Mouse (Mus musculus) adrenal gland, adult 2 months (tissue): ENCODE data around the gene Olfr374. TPM values are rescaled to one million over a fixed set of nuclear protein-coding genes. Genes with fewer than 3 reads are reported as not detected.
"Not testable (repeated sequence)": the region's sequence is repeated elsewhere in the genome, so short reads cannot be mapped to it uniquely, and the experiment has no call there.

Experiments used
- DNase-seq: peaks from one replicate; pipeline ENCODE4 v3.0.0; 2021
- long read RNA-seq: library from polyadenylated mRNA; stranded (forward); transcript quantifications from one replicate; pipeline ENCODE4 v2.0.0, GENCODE M21; 2021
- polyA plus RNA-seq: library from polyadenylated mRNA; depleted of rRNA; stranded (reverse); fragments of >200 nt; gene quantifications from 2 replicates; pipeline ENCODE4 v1.2.3, GENCODE M21; 2012; rRNA removed
- total RNA-seq, 2 experiments: library from RNA; stranded (reverse); gene quantifications; 2 replicates each; pipeline ENCODE4 v1.2.3; 2021

Olfr374 gene
- total RNA-seq = not detected
- polyA plus RNA-seq = not detected in 2 replicates
- long read RNA-seq = 0 reads

GRCm38 (mm10) chr8:72106740-72107139 lies at the start of gene Olfr374:
Olfr374 (plus strand) TSS chr8:72107040.
- no peak for DNase-seq

- DNase-seq = not testable (repeated sequence)
Measured at GRCm38 (mm10) chr8:72057643-72058042, 49.2 kb upstream of the Olfr374 start.

DNA sequence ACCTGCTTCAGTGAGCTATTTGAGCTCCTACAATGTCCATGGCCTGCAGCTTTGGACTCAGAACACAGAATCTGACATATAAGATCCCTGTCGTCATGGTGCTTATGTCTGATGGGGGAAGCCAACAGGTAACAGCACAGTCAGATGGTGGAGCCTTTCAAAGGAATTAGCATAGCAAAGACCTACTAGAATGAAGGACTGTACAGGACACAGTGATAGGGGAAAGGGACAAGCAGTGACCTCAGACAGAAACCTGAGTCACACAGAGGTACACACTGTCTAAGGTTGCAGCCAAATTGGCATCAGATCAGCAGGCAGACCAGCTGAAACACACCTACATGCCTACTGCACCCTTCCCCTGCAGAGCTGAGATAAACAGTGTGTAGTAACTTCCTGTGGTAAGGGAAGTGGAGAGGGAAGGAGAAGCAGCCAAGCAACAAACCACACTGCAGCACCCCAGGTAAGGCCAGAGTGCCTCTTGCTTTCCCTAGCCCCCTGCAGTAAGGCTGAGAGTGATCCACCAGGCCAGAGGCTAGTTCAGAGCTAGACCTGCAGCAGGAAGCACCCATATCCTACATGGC lies 39.9 kb upstream of the Olfr374 start:
- not testable (repeated sequence) for DNase-seq

- not testable (repeated sequence) for DNase-seq
Measured at GRCm38 (mm10) chr8:72082877-72083276, 24.0 kb upstream of the Olfr374 start, which contains the start of gene Olfr373. Olfr373 (plus strand) TSS chr8:72083177.

- no peak for DNase-seq
Measured at GRCm38 (mm10) chr8:72084744-72085143, 22.1 kb upstream of the Olfr374 start.

DNA sequence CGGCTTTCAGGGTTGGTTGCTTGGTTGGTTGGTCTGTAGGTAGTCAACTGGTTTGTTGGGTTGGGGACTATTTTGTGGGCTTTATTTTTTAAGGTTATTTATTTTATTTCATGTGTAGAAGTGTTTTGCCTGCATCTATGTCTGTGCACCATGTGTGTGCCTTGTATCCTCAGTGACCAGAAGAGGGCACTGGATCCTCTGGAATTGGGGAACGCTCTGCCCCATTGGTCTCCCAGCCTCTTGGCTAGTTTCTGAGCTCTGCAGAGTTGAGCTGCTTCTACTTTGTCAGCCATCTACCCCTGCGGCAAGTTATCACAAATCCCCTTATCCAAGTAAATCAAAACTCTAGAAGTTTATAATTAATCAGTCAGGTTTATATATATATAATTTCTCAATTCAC lies 19.2 kb upstream of the Olfr374 start:
- not testable (repeated sequence) for DNase-seq

DNA sequence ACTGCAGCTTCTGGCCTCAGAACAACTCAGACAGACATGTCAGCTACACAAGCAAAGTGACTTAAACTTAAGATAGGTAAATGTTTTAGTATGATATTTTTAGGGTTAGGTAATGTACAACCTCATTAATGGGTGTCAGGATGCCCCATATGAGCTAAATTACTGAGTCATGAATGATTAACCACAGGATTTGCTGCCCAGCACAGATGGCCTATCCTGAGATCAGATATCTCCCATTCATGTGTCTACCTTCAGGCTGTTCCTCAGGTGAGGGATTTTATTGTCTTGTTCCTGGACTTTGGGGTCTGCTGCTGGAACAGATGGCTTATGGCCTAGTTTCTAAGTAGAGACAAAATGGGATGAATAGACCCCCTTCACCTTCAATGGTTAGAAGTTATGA lies 10.1 kb upstream of the Olfr374 start:
- not testable (repeated sequence) for DNase-seq

DNA sequence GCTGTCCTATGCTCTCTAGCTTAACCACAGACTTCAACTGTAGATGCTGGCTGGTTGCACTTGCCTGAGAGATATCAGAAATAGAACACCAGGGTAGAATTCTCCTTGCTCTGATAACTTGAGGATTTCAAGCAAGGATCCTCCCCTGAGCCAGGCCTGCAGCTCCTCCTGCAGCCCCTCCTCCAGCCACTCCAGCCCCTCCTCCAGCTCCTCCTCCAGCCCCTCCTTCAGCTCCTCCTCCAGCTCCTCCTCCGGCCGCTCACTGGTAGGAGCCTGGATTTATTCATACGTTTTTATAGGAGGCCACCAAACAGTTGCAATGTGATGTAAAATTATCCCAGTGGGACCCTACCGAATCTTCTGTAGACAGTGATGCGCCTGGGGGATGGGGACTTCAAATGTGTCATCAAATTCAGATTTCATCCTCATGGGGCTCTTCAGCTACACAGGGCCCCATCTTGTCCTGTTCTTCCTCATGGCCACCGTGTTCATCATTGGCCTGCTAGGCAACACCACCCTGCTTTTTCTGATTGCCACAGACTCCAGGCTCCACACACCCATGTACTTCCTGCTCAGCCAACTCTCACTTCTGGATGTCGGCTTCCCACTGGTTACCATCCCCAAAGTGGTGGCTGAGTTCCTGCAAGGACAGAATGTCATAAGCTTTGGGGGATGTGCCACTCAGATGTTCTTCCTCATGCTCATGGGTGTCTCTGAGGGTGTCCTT lies 7.3 kb upstream of the Olfr374 start:
- DNase-seq = peak; percentile 59

DNA sequence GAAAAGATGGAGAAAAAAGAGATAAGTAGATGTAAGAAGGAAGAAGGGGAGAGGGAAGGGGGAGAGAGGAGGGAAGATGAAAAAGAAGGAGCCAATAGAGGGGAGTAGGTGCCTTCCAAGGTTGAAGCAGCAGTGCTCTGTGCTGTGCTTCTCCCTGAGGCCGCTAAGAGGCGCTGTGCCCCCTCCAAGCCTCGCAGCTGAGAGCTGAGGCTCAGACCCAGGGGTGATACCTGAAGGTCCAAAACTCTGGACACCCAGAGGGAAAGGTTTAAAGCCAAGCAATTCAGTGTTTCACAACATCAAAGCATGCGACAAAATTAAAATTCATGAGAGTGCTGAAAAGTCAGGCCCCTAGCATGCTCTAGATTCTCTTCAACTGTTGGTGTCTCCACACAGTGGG lies 1.7 kb upstream of the Olfr374 start:
- DNase-seq = no peak

DNA sequence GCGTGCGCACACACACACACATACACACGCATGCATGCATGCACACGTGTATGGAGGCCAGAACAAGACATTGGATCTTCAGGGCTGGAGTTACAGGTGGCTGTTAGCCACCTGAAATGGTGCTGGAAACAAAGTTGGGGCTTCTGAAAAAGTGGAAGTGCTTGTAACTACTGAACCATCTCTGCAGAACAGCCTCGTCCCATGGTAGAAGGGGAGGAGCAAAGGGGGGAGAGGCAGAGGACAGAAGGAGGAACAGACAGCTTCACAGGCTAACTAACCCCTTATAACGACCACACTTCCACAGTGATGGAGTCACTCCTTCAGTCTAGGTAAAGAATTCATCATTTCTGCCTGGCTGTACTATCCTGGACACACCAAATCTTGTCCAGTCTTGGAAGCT lies 4.0 kb downstream of the Olfr374 start:
- DNase-seq = no peak

- DNase-seq = no peak
Measured at GRCm38 (mm10) chr8:72112486-72112885, 5.6 kb downstream of the Olfr374 start.

DNA sequence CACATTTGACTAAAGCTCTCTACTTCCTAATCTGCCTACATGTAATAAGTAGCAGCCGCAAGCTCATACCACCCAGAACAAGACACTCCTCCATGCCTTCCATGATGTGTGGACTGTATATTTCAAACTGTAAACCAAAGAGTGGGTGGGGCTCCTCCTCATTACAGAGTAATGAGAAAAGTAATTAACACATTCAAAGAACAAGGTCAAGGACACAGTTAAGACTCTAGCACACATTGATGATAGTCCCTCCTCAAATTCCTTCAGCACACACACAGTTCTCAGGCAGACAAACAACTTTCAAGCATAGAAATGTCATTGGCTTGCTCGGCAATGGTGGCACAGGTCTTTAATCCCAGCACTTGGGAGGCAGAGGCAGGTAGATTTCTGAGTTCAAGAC lies 8.4 kb downstream of the Olfr374 start:
- no peak for DNase-seq

- DNase-seq = no peak
Measured at GRCm38 (mm10) chr8:72118616-72119015, 11.8 kb downstream of the Olfr374 start.

GRCm38 (mm10) chr8:72121486-72121885 lies 14.6 kb downstream of the Olfr374 start:
- not testable (repeated sequence) for DNase-seq

DNA sequence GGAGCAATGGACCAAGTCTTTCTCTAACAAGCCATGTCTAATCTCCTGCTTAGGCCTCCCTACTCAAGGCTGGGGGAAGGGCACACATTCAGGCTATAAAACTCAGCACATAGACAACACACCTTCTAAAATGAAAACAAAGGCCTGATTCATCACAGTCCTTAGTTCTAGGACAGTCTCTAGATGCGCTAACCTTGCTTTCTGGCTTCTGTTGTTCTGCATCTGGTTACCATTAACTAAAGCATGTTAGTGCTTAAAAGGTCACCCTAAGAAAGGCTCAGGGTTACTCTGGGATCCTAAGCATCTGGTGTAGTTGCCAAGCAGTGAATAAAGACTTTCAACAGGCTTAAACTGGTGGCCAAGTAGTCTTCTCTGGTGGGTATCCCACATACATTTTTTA lies 15.2 kb downstream of the Olfr374 start:
- DNase-seq = no peak

DNA sequence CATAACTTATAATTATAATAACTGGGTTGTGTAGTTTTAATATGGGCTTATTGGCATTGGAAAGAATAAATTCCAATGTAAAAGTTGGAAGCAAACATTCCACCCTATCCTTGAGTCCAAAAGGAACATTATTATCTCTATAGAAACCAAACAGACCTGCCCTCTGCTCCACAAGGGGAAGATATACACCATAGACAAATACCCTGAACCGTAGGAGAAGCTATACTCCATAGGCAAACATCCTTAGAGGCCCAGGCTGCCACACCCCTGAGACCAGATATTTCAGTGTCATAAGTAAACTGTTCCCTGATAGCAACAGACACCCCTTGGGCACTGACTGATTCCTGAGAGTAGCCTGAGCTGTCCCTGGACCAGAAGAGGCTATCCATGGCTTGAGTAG lies 21.0 kb downstream of the Olfr374 start:
- DNase-seq = no peak

GRCm38 (mm10) chr8:72131251-72131650 lies 24.4 kb downstream of the Olfr374 start:
- peak; percentile 67 for DNase-seq

- no peak for DNase-seq
Measured at GRCm38 (mm10) chr8:72131901-72132300, 25.1 kb downstream of the Olfr374 start.

GRCm38 (mm10) chr8:72132417-72132816 lies 25.6 kb downstream of the Olfr374 start:
- DNase-seq = no peak

- peak; percentile 86 for DNase-seq
Measured at GRCm38 (mm10) chr8:72132891-72133290, 26.1 kb downstream of the Olfr374 start.

GRCm38 (mm10) chr8:72133507-72133906 lies 26.7 kb downstream of the Olfr374 start:
- peak; percentile 20 for DNase-seq

GRCm38 (mm10) chr8:72134756-72135445 lies 28.1 kb downstream of the Olfr374 start, which contains the start of gene Tpm4:
Tpm4 (plus strand) TSS chr8:72134975.
- DNase-seq = peak; percentile 88
